Mouse (Mus musculus): Measurements from ENCODE around the gene Cenpx. TPM values are rescaled to one million over a fixed set of nuclear protein-coding genes. Genes with fewer than 3 reads are reported as not detected.
"Not testable (repeated sequence)": the region's sequence is repeated elsewhere in the genome, so short reads cannot be mapped to it uniquely, and the experiment has no call there.

Cenpx gene
- polyA plus RNA-seq, 1 experiment = 93.0 TPM

GRCm38 (mm10) chr11:120686650-120687272, 26.8 kb downstream of the Cenpx start:
- Histone ChIP-seq H3K4me1 (peaks cover 42% of the 10 kb centered on the region), H3K36me3 (replicated peaks; ENCODE audit: low read length) (peaks cover 92% of the 10 kb centered on the region)
- no peak for TF ChIP-seq FLI1 (IDR thresholded peaks at IDR 0.05; ENCODE audit: low read length)

GRCm38 (mm10) chr11:120684660-120685059, 28.9 kb downstream of the Cenpx start:
- TF ChIP-seq FLI1 (IDR thresholded peaks at IDR 0.05; ENCODE audit: low read length) (no peak), GATA1 (IDR thresholded peaks at IDR 0.05; ENCODE audit: borderline replicate concordance, low read length) (no peak)
- H3K27me3 ChIP-seq (replicated peaks) = no peaks in the 10 kb centered on the region
- peaks cover 93% of the 10 kb centered on the region for H3K36me3 ChIP-seq (replicated peaks; ENCODE audit: low read length)
- no peak overlapping the region for H3K4me3 ChIP-seq (replicated peaks)
- no peaks in the 10 kb centered on the region for H3K9me3 ChIP-seq
- H3K4me1 ChIP-seq = peaks cover 37% of the 10 kb centered on the region

More at GRCm38 (mm10) chr11:120686650-120687272, 26.8 kb downstream of the Cenpx start:
- Histone ChIP-seq H3K27me3 (replicated peaks) (no peaks in the 10 kb centered on the region), H3K9me3 (no peaks in the 10 kb centered on the region), H3K4me3 (replicated peaks) (no peak overlapping the region)

- no peak for TF ChIP-seq FLI1 (IDR thresholded peaks at IDR 0.05; ENCODE audit: low read length)
- TF ChIP-seq GATA1 (IDR thresholded peaks at IDR 0.05; ENCODE audit: borderline replicate concordance, low read length) = no peak
- H3K4me1 ChIP-seq = peaks cover 37% of the 10 kb centered on the region
- no peaks in the 10 kb centered on the region for H3K27me3 ChIP-seq (replicated peaks)
- H3K4me3 ChIP-seq (replicated peaks) = no peak overlapping the region
- no peaks in the 10 kb centered on the region for H3K9me3 ChIP-seq
- H3K36me3 ChIP-seq (replicated peaks; ENCODE audit: low read length) = peaks cover 93% of the 10 kb centered on the region
These were observed 29.5 kb downstream of the Cenpx start for GRCm38 (mm10) chr11:120684086-120684485.

GRCm38 (mm10) chr11:120683536-120683935, 30.0 kb downstream of the Cenpx start:
- Histone ChIP-seq H3K27me3 (replicated peaks) (no peaks in the 10 kb centered on the region), H3K4me3 (replicated peaks) (no peak overlapping the region), H3K36me3 (replicated peaks; ENCODE audit: low read length) (peaks cover 93% of the 10 kb centered on the region), H3K4me1 (peaks cover 37% of the 10 kb centered on the region), H3K9me3 (no peaks in the 10 kb centered on the region)
- TF ChIP-seq FLI1 (IDR thresholded peaks at IDR 0.05; ENCODE audit: low read length) (no peak), GATA1 (IDR thresholded peaks at IDR 0.05; ENCODE audit: borderline replicate concordance, low read length) (no peak)

- Histone ChIP-seq H3K9me3 (no peaks in the 10 kb centered on the region), H3K4me3 (replicated peaks) (no peak overlapping the region), H3K36me3 (replicated peaks; ENCODE audit: low read length) (peaks cover 93% of the 10 kb centered on the region), H3K27me3 (replicated peaks) (no peaks in the 10 kb centered on the region), H3K4me1 (peaks cover 40% of the 10 kb centered on the region)
- TF ChIP-seq GATA1 (IDR thresholded peaks at IDR 0.05; ENCODE audit: borderline replicate concordance, low read length) = no peak
- no peak for TF ChIP-seq FLI1 (IDR thresholded peaks at IDR 0.05; ENCODE audit: low read length)
These were observed 30.9 kb downstream of the Cenpx start for GRCm38 (mm10) chr11:120682683-120683082.

GRCm38 (mm10) chr11:120679909-120680308, 33.6 kb downstream of the Cenpx start:
- peaks cover 90% of the 10 kb centered on the region for H3K36me3 ChIP-seq (replicated peaks; ENCODE audit: low read length)
- TF ChIP-seq FLI1 (IDR thresholded peaks at IDR 0.05; ENCODE audit: low read length) (no peak), GATA1 (IDR thresholded peaks at IDR 0.05; ENCODE audit: borderline replicate concordance, low read length) (no peak)
- no peak overlapping the region for H3K4me3 ChIP-seq (replicated peaks)
- no peaks in the 10 kb centered on the region for H3K9me3 ChIP-seq
- H3K4me1 ChIP-seq = peaks cover 65% of the 10 kb centered on the region
- H3K27me3 ChIP-seq (replicated peaks) = no peaks in the 10 kb centered on the region

- Histone ChIP-seq H3K9me3 (no peaks in the 10 kb centered on the region), H3K36me3 (replicated peaks; ENCODE audit: low read length) (peaks cover 68% of the 10 kb centered on the region), H3K4me3 (replicated peaks) (no peak overlapping the region), H3K27me3 (replicated peaks) (no peaks in the 10 kb centered on the region), H3K4me1 (peaks cover 61% of the 10 kb centered on the region)
- no peak for TF ChIP-seq GATA1 (IDR thresholded peaks at IDR 0.05; ENCODE audit: borderline replicate concordance, low read length)
- no peak for TF ChIP-seq FLI1 (IDR thresholded peaks at IDR 0.05; ENCODE audit: low read length)
These were observed 36.6 kb downstream of the Cenpx start for GRCm38 (mm10) chr11:120676951-120677350.

GRCm38 (mm10) chr11:120675875-120676274, 37.7 kb downstream of the Cenpx start:
- H3K36me3 ChIP-seq (replicated peaks; ENCODE audit: low read length) = peaks cover 61% of the 10 kb centered on the region
- peak overlapping the region; percentile 46 for H3K4me3 ChIP-seq (replicated peaks)
- H3K9me3 ChIP-seq; H3K27me3 ChIP-seq (replicated peaks): not testable (repeated sequence)
- H3K4me1 ChIP-seq = peaks cover 64% of the 10 kb centered on the region

GRCm38 (mm10) chr11:120673594-120674122, 39.9 kb downstream of the Cenpx start:
- Histone ChIP-seq H3K9me3 (no peaks in the 10 kb centered on the region), H3K4me3 (replicated peaks) (peak overlapping the region; percentile 96), H3K4me1 (peaks cover 56% of the 10 kb centered on the region), H3K36me3 (replicated peaks; ENCODE audit: low read length) (peaks cover 39% of the 10 kb centered on the region), H3K27me3 (replicated peaks) (peaks cover 4% of the 10 kb centered on the region)
- no peak for TF ChIP-seq GATA1 (IDR thresholded peaks at IDR 0.05; ENCODE audit: borderline replicate concordance, low read length)
- no peak for TF ChIP-seq FLI1 (IDR thresholded peaks at IDR 0.05; ENCODE audit: low read length)

- peak within 1 kb of the TSS; percentile 96 for H3K4me3 ChIP-seq (replicated peaks)
- TF ChIP-seq FLI1 (IDR thresholded peaks at IDR 0.05; ENCODE audit: low read length) (no peak), GATA1 (IDR thresholded peaks at IDR 0.05; ENCODE audit: borderline replicate concordance, low read length) (no peak)
- H3K36me3 ChIP-seq (replicated peaks; ENCODE audit: low read length) = peaks cover 32% of the 10 kb centered on the region
- H3K4me1 ChIP-seq = peaks cover 54% of the 10 kb centered on the region
- no peaks in the 10 kb centered on the region for H3K9me3 ChIP-seq
- H3K27me3 ChIP-seq (replicated peaks) = peaks cover 4% of the 10 kb centered on the region
These were observed 40.6 kb downstream of the Cenpx start, which contains the start of gene Aspscr1 for GRCm38 (mm10) chr11:120672687-120673593. Gene Aspscr1, plus strand, starts transcription at chr11:120672973.

Measured in megakaryocyte, embryonic 14.5 days (primary cell).